Mouse (Mus musculus): ENCODE results near the gene Dffa.

DNA sequence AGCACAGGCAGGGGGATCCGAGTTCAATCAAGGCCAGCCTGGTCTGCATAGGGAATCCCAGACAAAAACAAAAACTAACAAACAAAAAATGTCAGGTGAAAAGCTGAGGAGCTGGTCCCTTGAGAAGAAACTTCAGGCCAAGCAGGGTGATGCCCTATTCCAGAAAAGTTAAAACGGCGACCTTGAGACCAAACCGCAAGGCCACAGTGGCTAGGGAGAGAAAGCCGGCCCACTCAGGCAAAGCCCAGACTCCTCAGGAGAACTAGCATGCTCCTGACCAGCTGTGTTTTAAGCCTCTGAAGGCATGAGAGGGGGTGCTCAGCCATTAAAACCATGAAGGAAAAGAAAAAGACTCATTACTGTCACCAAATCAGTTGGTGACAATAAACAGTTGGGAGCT lies 18.6 kb upstream of the Dffa start:
- no peak for TF ChIP-seq KAT2A (IDR thresholded peaks at IDR 0.05; ENCODE audit: insufficient replicate concordance, low read length)
- TF ChIP-seq ZC3H11A (IDR thresholded peaks at IDR 0.05; ENCODE audit: low read depth, low read length), result no peak
- no peak for TF ChIP-seq MYC (IDR thresholded peaks at IDR 0.05; ENCODE audit: low read depth, low read length)
- TF ChIP-seq RCOR1 (conservative IDR thresholded peaks at IDR 0.05; ENCODE audit: low read depth, low read length), result no peak
- no peak for TF ChIP-seq EP300 (IDR thresholded peaks at IDR 0.05; ENCODE audit: low read length)
- no peak for TF ChIP-seq RAD21 (IDR thresholded peaks at IDR 0.05; ENCODE audit: low read depth, low read length)
- TF ChIP-seq GABPA (IDR thresholded peaks at IDR 0.05; ENCODE audit: insufficient replicate concordance, low read depth, low read length), result no peak
- TF ChIP-seq MEF2A (IDR thresholded peaks at IDR 0.05; ENCODE audit: borderline replicate concordance, low read depth, low read length), result no peak
- TF ChIP-seq POLR2A (IDR thresholded peaks at IDR 0.05; ENCODE audit: low read depth, low read length), result no peak
- no peak for TF ChIP-seq E2F4 (IDR thresholded peaks at IDR 0.05; ENCODE audit: insufficient replicate concordance, low read depth, low read length)
- no peak for TF ChIP-seq HCFC1 (IDR thresholded peaks at IDR 0.05; ENCODE audit: low read depth, low read length)
- no peak for TF ChIP-seq CTCF (conservative IDR thresholded peaks at IDR 0.05 in 1 of 2, IDR thresholded peaks at IDR 0.05 in 1 of 2; ENCODE audit: low read depth in 2 of 2, low read length in 2 of 2)
- TF ChIP-seq MXI1 (IDR thresholded peaks at IDR 0.05; ENCODE audit: low read depth, low read length), result no peak

Measured in CH12.LX (cell line).